Mouse (Mus musculus) G1E (cell line): ENCODE measurements around the gene Xirp2.

ENCODE experiments used
- CTCF ChIP-seq: IDR thresholded peaks from 2 replicates; pipeline ENCODE4 v1.5.1; 2012; ENCODE audit warnings: low read depth, low read length, inconsistent platforms, mixed read lengths
- GATA1 ChIP-seq: IDR thresholded peaks from 2 replicates; pipeline ENCODE4 v1.6.1; 2012; ENCODE audit warnings: borderline replicate concordance, low read length, inconsistent platforms, mixed read lengths
- POLR2AphosphoS5 ChIP-seq: IDR thresholded peaks from 2 replicates; pipeline ENCODE4 v1.6.1; 2012; ENCODE audit warnings: low read depth, low read length, inconsistent platforms; ENCODE audit not compliant: insufficient replicate concordance
- TAL1 ChIP-seq: conservative IDR thresholded peaks from 2 replicates; pipeline ENCODE4 v1.6.1; 2012; ENCODE audit warnings: low read depth, low read length, inconsistent platforms, mixed read lengths

GRCm38 (mm10) chr2:67505457-67505856 lies 59.7 kb downstream of the Xirp2 start:
- TF ChIP-seq CTCF: no peak
- no peak for TF ChIP-seq GATA1
- TF ChIP-seq POLR2AphosphoS5: no peak
- TF ChIP-seq TAL1: no peak
